Mouse (Mus musculus): ENCODE data around the gene Cldn9.

The Cldn9 gene

GRCm38 (mm10) chr17:23679127-23679835 is 4.5 kb downstream of the Cldn9 start, which contains the start of gene Cldn6:
TSS of gene Cldn6 (plus strand) at chr17:23679249.
- no peak for DNase-seq

DNA sequence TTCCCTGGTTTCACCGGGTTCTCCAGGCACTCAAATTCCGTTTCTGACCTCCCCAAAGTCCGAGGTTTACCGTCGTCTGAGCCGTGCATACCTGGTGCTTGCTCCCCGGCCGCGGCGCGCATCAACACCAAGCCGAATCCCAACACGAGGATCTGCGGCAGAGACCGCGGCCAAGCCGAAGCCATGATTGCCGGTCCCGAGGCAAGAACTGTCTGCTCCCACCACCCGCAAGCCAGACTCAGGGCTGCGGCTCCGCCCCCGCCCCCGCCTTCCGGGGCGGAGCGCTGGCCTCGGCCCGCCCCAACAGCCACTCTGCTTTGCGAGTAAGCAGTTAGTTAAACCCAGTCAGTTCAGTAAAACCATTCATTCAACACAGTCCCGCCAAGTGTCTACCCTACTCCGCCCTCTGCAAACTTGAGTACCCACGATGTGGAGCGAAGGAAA is 6.6 kb downstream of the Cldn9 start, which contains the start of gene Tnfrsf12a:
Gene Tnfrsf12a, minus strand, starts transcription at position 233 of the 444 bp plus-strand sequence.
- peak; percentile 91 for DNase-seq

GRCm38 (mm10) chr17:23676473-23677031 is 7.3 kb downstream of the Cldn9 start:
- DNase-seq, result no peak

DNA sequence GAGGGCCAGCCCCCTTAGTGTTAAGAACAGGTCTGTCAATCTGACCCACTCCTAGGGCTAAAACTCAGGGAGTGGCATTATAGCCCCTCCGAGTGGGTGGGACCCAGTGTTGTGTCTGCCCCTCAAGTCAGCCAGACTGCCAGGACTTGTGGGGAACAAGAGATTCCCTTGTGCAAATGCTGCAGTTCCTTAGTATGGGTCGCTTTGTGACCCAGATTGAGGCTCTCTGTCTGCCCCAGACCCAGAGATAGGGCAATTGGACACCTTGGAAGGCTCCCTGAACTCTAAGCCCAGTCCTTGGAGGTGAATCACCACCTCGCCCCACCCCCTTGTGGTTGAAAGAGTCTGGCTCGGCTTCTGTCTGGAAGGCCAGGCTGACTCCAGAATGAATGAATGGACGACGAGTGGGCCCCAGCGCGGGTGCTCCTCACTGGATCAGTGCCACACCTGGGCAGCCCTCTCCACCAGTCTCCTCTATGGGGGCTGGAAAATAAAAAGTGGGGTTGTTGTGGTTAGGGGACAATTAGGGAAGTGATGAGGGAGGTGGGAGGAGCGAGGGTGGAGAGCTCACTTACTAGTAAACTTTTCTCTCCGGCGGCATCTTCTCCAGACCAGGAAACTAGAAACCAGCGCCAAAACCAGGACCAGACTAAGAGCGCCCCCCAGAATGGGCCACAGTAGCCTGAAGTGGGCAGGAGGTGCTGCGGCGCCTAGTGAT is 8.1 kb downstream of the Cldn9 start:
- no peak for DNase-seq

GRCm38 (mm10) chr17:23675127-23675526 is 8.7 kb downstream of the Cldn9 start:
- DNase-seq, result no peak

DNA sequence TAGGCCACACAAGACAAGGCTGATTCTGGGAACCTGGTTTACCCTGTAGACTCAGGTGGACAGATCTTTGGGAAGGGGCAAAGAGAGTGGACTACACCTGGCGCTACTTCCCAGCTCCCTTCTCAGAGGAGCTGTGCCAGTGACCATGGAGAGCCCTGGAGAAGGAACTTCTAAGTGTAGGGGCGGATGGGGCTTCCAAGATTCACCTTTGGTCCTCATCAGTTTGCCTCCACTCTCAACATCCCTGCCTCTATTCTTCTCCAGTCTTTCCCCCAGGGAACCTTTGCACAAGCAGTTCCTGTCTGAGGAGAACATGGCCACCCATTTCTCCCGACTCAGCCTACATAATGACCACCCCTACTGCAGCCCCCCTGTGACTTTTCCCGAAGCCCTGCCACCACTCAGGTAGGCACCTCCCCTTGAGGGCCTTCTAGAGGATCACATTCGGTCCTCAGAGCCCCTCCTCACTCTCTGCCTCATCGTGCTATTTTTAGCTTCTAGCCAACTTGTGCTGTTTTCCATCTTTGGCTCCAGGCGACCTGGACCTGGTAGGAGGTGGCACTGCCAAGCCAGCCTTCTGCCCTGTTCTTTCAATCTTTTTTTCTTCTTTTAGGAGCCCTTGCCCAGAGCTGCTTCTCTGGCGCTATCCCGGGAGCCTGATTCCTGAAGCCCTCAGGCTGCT is 9.4 kb downstream of the Cldn9 start:
- DNase-seq, result no peak

GRCm38 (mm10) chr17:23673424-23674073 is 10.3 kb downstream of the Cldn9 start, which contains the start of the genes Hcfc1r1 and Thoc6:
TSS of gene Hcfc1r1 (plus strand) at chr17:23673596.
TSS of gene Thoc6 (minus strand) at chr17:23673882.
- peak; percentile 94 for DNase-seq

- DNase-seq, result no peak
Observed at GRCm38 (mm10) chr17:23672761-23673160, 11.1 kb downstream of the Cldn9 start.

DNA sequence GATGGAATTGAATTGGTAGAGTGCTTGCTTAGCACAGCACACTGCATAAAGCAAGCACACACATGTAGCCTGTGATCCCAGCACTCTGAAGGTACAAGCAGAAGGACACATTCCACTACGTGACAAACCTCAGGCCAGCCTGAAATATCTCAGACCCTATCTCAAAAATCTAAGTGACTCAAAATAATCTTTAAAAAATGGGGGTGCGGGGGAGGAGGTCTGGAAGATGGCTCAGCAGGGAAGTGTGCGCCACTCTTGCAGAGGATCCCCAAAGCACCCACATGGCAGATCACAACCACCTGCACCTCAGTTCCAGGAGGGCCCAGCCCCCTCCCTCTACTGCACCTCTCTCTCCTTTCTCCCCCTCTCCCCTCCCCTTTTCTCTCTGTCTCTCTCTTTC is 12.3 kb downstream of the Cldn9 start:
- no peak for DNase-seq

DNA sequence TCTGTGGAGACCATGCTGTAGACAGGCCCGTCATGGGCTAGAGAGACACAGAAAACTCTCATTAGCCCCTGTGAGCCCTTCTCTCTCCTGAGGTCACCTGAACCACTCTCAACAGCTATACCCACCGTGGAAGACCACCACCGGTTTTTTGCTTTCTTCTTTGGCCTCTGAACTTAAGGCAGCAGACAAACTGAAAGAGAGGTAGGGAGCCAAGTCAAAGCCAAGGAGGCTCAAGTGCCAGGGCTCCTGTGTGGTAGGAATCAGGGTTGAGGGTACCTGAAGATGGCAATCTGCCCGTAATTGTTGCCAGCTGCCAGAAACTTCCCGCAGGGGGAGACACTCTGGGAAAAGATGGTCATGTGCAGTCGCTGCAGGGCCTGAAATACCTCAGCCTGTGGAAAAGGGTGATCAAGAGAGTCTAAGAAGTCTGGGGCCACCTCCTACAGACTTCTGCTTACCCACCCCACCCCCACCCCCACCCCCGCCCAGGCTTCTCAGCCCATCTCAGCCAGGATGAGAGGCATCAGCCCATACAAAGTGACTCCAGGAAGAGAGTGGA is 13.2 kb downstream of the Cldn9 start:
- DNase-seq, result no peak

DNA sequence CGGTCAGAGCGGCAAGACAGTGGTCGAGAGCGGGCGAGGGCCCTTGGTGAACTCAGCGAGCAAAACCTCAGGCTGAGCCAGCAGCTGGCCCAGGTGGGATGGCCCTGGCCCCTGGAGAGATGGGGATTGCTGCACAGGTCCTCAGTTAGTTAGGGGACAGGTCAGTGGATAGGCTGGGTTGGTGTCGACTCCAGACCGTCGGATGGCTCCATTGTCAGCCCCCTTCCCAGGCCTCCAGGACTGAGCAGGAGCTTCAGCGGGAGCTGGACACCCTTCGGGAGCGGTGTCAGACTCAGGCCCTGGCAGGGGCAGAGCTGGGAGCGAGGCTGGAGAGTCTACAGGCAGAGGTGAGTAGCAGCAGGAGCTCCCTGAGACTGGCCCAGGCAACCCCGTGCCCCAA is 18.3 kb downstream of the Cldn9 start:
- DNase-seq, result no peak

- DNase-seq, result peak; percentile 25
Observed at GRCm38 (mm10) chr17:23664556-23665021, 19.2 kb downstream of the Cldn9 start.

GRCm38 (mm10) chr17:23661526-23661925 is 22.3 kb downstream of the Cldn9 start:
- peak; percentile 31 for DNase-seq

DNA sequence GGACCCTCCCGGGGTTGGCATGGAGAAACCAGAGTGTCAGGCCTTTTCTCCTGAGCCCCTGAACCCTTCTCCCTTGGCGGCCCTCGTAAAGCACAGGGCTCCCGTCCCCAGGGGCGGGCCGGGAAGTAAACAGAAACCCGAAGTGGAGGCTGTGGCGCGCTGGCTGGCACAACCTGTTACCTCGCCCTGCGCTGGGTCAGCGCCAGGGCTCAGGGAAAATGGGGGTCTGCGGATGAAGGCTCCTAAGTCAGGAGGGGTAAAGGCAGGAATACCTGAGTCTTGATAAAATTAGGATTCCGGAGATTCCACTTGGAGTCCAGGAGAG is 23.0 kb downstream of the Cldn9 start:
- DNase-seq, result no peak

- peak; percentile 41 for DNase-seq
Observed at GRCm38 (mm10) chr17:23660117-23660875, 23.5 kb downstream of the Cldn9 start, which contains the start of gene Bicdl2. TSS of gene Bicdl2 (plus strand) at chr17:23660506.

DNA sequence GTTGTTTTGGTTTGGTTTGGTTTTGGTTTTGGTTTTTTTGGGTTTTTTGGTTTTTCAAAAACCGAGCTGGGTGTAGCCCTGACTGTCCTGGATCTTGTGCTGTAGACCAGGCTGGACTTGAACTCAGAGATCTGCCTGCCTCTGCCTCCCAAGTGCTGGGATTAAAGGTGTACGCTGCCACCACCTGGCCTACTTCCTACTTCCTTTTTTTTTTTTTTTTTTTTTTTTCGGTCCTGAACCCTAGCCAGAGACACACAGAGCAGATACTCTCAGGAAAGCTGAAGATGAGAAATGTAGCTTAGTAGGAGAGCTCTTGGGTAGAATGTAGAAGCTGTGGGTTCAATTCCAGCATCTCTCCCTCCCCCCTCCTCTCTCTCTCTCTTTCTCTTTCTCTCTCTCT is 25.4 kb downstream of the Cldn9 start:
- no peak for DNase-seq

- DNase-seq, result no peak
Observed at GRCm38 (mm10) chr17:23654410-23654809, 29.4 kb downstream of the Cldn9 start.

DNA sequence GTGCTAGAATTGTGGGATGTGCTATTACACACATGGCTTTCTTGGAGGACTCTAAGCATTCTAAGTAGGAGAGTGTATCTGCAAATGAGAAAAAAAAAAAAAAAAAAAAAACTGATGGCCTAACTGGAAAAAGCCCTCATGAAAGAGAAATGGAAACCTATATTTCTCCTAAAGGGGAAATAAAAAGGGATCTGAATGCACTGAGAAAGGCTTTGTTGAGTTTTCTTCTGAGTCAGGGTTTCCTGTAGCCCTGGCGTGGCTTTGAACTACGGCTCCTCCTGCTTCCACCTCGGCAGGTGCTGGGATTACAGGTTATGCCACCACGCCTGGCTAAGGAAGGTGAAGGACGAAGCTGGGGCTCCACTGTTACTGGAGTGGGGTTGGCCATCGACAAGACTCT is 29.8 kb downstream of the Cldn9 start:
- no peak for DNase-seq

- DNase-seq, result no peak
Observed at GRCm38 (mm10) chr17:23653324-23653723, 30.5 kb downstream of the Cldn9 start.

GRCm38 (mm10) chr17:23651363-23651762 is 32.5 kb downstream of the Cldn9 start:
- DNase-seq, result no peak

- DNase-seq, result no peak
Observed at GRCm38 (mm10) chr17:23645894-23646293, 37.9 kb downstream of the Cldn9 start.

All from thymus, postnatal 25 days (tissue).